Mouse (Mus musculus): ENCODE measurements around the gene Slc16a11. TPM values are rescaled to one million over a fixed set of nuclear protein-coding genes. Genes with fewer than 3 reads are reported as not detected.
A peak's percentile ranks its signal among the peaks of the same experiment; 100 is the strongest.

The Slc16a11 gene
- polyA plus RNA-seq, 1 experiment from 2014 or later: 3.0 TPM

- no peak overlapping the region for H3K27ac ChIP-seq (ENCODE audit: low read depth, low read length)
- H3K9me3 ChIP-seq (ENCODE audit: control insufficient read depth, low read length): no peaks in the 10 kb centered on the region
- peaks cover 25% of the 10 kb centered on the region; the same call in 1 of the 2 replicates for H3K4me1 ChIP-seq (ENCODE audit: control insufficient read depth, insufficient read depth, low read length)
- WGBS: 90% methylated on average over 2 of the region's 2 CpGs
- ATAC-seq (ENCODE audit: low FRiP score, low TSS enrichment): no peak
- H3K4me2 ChIP-seq (replicated peaks; ENCODE audit: low read depth, low read length): no peak overlapping the region
- H3K4me3 ChIP-seq (ENCODE audit: low read length): no peak overlapping the region
- peaks cover 26% of the 10 kb centered on the region for H3K27me3 ChIP-seq (ENCODE audit: control insufficient read depth, insufficient read depth, low read length)
- H3K36me3 ChIP-seq (ENCODE audit: control insufficient read depth, insufficient read depth, low read length): no peaks in the 10 kb centered on the region
- no peak overlapping the region for H3K9ac ChIP-seq (ENCODE audit: low read depth, low read length)
Measured at GRCm38 (mm10) chr11:70210681-70211080, 1.9 kb upstream of the Slc16a11 start.

- Histone ChIP-seq H3K9ac (ENCODE audit: low read depth, low read length) (no peak overlapping the region), H3K27ac (ENCODE audit: low read depth, low read length) (no peak overlapping the region), H3K36me3 (ENCODE audit: control insufficient read depth, insufficient read depth, low read length) (no peaks in the 10 kb centered on the region), H3K4me2 (replicated peaks; ENCODE audit: low read depth, low read length) (no peak overlapping the region), H3K27me3 (ENCODE audit: control insufficient read depth, insufficient read depth, low read length) (peaks cover 35% of the 10 kb centered on the region), H3K4me1 (ENCODE audit: control insufficient read depth, insufficient read depth, low read length) (peaks cover 25% of the 10 kb centered on the region; the same call in 1 of the 2 replicates), H3K9me3 (ENCODE audit: control insufficient read depth, low read length) (no peaks in the 10 kb centered on the region), H3K4me3 (ENCODE audit: low read length) (no peak overlapping the region)
- WGBS: 80% methylated on average over 6 of the region's 6 CpGs
- ATAC-seq (ENCODE audit: low FRiP score, low TSS enrichment): no peak
Measured at GRCm38 (mm10) chr11:70211972-70212371, 580 bp upstream of the Slc16a11 start.

GRCm38 (mm10) chr11:70212896-70213295 lies 344 bp downstream of the Slc16a11 start:
- ATAC-seq (ENCODE audit: low FRiP score, low TSS enrichment): no peak
- WGBS: 8% methylated on average over 9 of the region's 9 CpGs
- Histone ChIP-seq H3K4me3 (ENCODE audit: low read length) (no peak overlapping the region), H3K4me1 (ENCODE audit: control insufficient read depth, insufficient read depth, low read length) (peaks cover 25% of the 10 kb centered on the region; the same call in 1 of the 2 replicates), H3K4me2 (replicated peaks; ENCODE audit: low read depth, low read length) (peak overlapping the region; percentile 57; the same call in 1 of the 2 replicates), H3K27ac (ENCODE audit: low read depth, low read length) (no peak overlapping the region), H3K9ac (ENCODE audit: low read depth, low read length) (no peak overlapping the region), H3K36me3 (ENCODE audit: control insufficient read depth, insufficient read depth, low read length) (no peaks in the 10 kb centered on the region), H3K9me3 (ENCODE audit: control insufficient read depth, low read length) (no peaks in the 10 kb centered on the region), H3K27me3 (ENCODE audit: control insufficient read depth, insufficient read depth, low read length) (peaks cover 37% of the 10 kb centered on the region)

GRCm38 (mm10) chr11:70213736-70214135 lies 1.2 kb downstream of the Slc16a11 start:
- WGBS: 5% methylated on average over 24 of the region's 26 CpGs
- Histone ChIP-seq H3K27me3 (ENCODE audit: control insufficient read depth, insufficient read depth, low read length) (peaks cover 40% of the 10 kb centered on the region), H3K36me3 (ENCODE audit: control insufficient read depth, insufficient read depth, low read length) (no peaks in the 10 kb centered on the region), H3K27ac (ENCODE audit: low read depth, low read length) (no peak overlapping the region), H3K4me1 (ENCODE audit: control insufficient read depth, insufficient read depth, low read length) (peaks cover 25% of the 10 kb centered on the region; the same call in 1 of the 2 replicates), H3K4me3 (ENCODE audit: low read length) (peak overlapping the region; percentile 30), H3K4me2 (replicated peaks; ENCODE audit: low read depth, low read length) (peak overlapping the region; percentile 57), H3K9ac (ENCODE audit: low read depth, low read length) (peak overlapping the region; percentile 45; the same call in 1 of the 2 replicates), H3K9me3 (ENCODE audit: control insufficient read depth, low read length) (no peaks in the 10 kb centered on the region)
- ATAC-seq (ENCODE audit: low FRiP score, low TSS enrichment): no peak

GRCm38 (mm10) chr11:70214191-70214855 lies 1.8 kb downstream of the Slc16a11 start:
- Histone ChIP-seq H3K4me1 (ENCODE audit: control insufficient read depth, insufficient read depth, low read length) (peaks cover 25% of the 10 kb centered on the region; the same call in 1 of the 2 replicates), H3K9ac (ENCODE audit: low read depth, low read length) (peak overlapping the region; percentile 45), H3K27ac (ENCODE audit: low read depth, low read length) (no peak overlapping the region), H3K9me3 (ENCODE audit: control insufficient read depth, low read length) (no peaks in the 10 kb centered on the region), H3K36me3 (ENCODE audit: control insufficient read depth, insufficient read depth, low read length) (no peaks in the 10 kb centered on the region), H3K4me3 (ENCODE audit: low read length) (peak overlapping the region; percentile 30), H3K4me2 (replicated peaks; ENCODE audit: low read depth, low read length) (peak overlapping the region; percentile 57), H3K27me3 (ENCODE audit: control insufficient read depth, insufficient read depth, low read length) (peaks cover 40% of the 10 kb centered on the region)
- peak; percentile 50 for ATAC-seq (ENCODE audit: low FRiP score, low TSS enrichment)
- WGBS: 1% methylated on average over 46 of the region's 46 CpGs

- H3K27me3 ChIP-seq (ENCODE audit: control insufficient read depth, insufficient read depth, low read length): peaks cover 40% of the 10 kb centered on the region
- peak overlapping the region; percentile 30 for H3K4me3 ChIP-seq (ENCODE audit: low read length)
- H3K4me2 ChIP-seq (replicated peaks; ENCODE audit: low read depth, low read length): peak overlapping the region; percentile 57
- 4% methylated on average over 18 of the region's 18 CpGs for WGBS
- peaks cover 25% of the 10 kb centered on the region; the same call in 1 of the 2 replicates for H3K4me1 ChIP-seq (ENCODE audit: control insufficient read depth, insufficient read depth, low read length)
- H3K9ac ChIP-seq (ENCODE audit: low read depth, low read length): no peak overlapping the region
- no peaks in the 10 kb centered on the region for H3K9me3 ChIP-seq (ENCODE audit: control insufficient read depth, low read length)
- no peak overlapping the region for H3K27ac ChIP-seq (ENCODE audit: low read depth, low read length)
- no peaks in the 10 kb centered on the region for H3K36me3 ChIP-seq (ENCODE audit: control insufficient read depth, insufficient read depth, low read length)
- ATAC-seq (ENCODE audit: low FRiP score, low TSS enrichment): peak; percentile 12
Measured at GRCm38 (mm10) chr11:70214856-70215209, 2.3 kb downstream of the Slc16a11 start.

- Histone ChIP-seq H3K27ac (ENCODE audit: low read depth, low read length) (no peak overlapping the region), H3K9ac (ENCODE audit: low read depth, low read length) (no peak overlapping the region), H3K27me3 (ENCODE audit: control insufficient read depth, insufficient read depth, low read length) (peaks cover 40% of the 10 kb centered on the region), H3K9me3 (ENCODE audit: control insufficient read depth, low read length) (no peaks in the 10 kb centered on the region), H3K4me1 (ENCODE audit: control insufficient read depth, insufficient read depth, low read length) (peaks cover 25% of the 10 kb centered on the region; the same call in 1 of the 2 replicates), H3K36me3 (ENCODE audit: control insufficient read depth, insufficient read depth, low read length) (no peaks in the 10 kb centered on the region), H3K4me2 (replicated peaks; ENCODE audit: low read depth, low read length) (peak overlapping the region; percentile 57; the same call in 1 of the 2 replicates), H3K4me3 (ENCODE audit: low read length) (peak overlapping the region; percentile 4; the same call in 1 of the 2 replicates)
- 11% methylated on average over 22 of the region's 22 CpGs for WGBS
- no peak for ATAC-seq (ENCODE audit: low FRiP score, low TSS enrichment)
Measured at GRCm38 (mm10) chr11:70215301-70215700, 2.7 kb downstream of the Slc16a11 start.

GRCm38 (mm10) chr11:70216103-70216502 lies 3.6 kb downstream of the Slc16a11 start:
- no peaks in the 10 kb centered on the region for H3K36me3 ChIP-seq (ENCODE audit: control insufficient read depth, insufficient read depth, low read length)
- ATAC-seq (ENCODE audit: low FRiP score, low TSS enrichment): no peak
- H3K9ac ChIP-seq (ENCODE audit: low read depth, low read length): no peak overlapping the region
- H3K4me3 ChIP-seq (ENCODE audit: low read length): no peak overlapping the region
- H3K9me3 ChIP-seq (ENCODE audit: control insufficient read depth, low read length): no peaks in the 10 kb centered on the region
- H3K27ac ChIP-seq (ENCODE audit: low read depth, low read length): no peak overlapping the region
- no peak overlapping the region for H3K4me2 ChIP-seq (replicated peaks; ENCODE audit: low read depth, low read length)
- peaks cover 40% of the 10 kb centered on the region for H3K27me3 ChIP-seq (ENCODE audit: control insufficient read depth, insufficient read depth, low read length)
- 62% methylated on average over 3 of the region's 3 CpGs for WGBS
- H3K4me1 ChIP-seq (ENCODE audit: control insufficient read depth, insufficient read depth, low read length): peaks cover 25% of the 10 kb centered on the region; the same call in 1 of the 2 replicates

- peaks cover 25% of the 10 kb centered on the region; the same call in 1 of the 2 replicates for H3K4me1 ChIP-seq (ENCODE audit: control insufficient read depth, insufficient read depth, low read length)
- H3K9ac ChIP-seq (ENCODE audit: low read depth, low read length): no peak overlapping the region
- no peak for ATAC-seq (ENCODE audit: low FRiP score, low TSS enrichment)
- H3K27ac ChIP-seq (ENCODE audit: low read depth, low read length): no peak overlapping the region
- H3K36me3 ChIP-seq (ENCODE audit: control insufficient read depth, insufficient read depth, low read length): no peaks in the 10 kb centered on the region
- peaks cover 40% of the 10 kb centered on the region for H3K27me3 ChIP-seq (ENCODE audit: control insufficient read depth, insufficient read depth, low read length)
- 82% methylated on average over 4 of the region's 4 CpGs for WGBS
- no peaks in the 10 kb centered on the region for H3K9me3 ChIP-seq (ENCODE audit: control insufficient read depth, low read length)
- no peak overlapping the region for H3K4me3 ChIP-seq (ENCODE audit: low read length)
- no peak overlapping the region for H3K4me2 ChIP-seq (replicated peaks; ENCODE audit: low read depth, low read length)
Measured at GRCm38 (mm10) chr11:70218039-70218438, 5.5 kb downstream of the Slc16a11 start.
